Mouse (Mus musculus) liver, adult 2 months (tissue): ENCODE results near the gene Lgals3bp. TPM values are rescaled to one million over a fixed set of nuclear protein-coding genes. Genes with fewer than 3 reads are reported as not detected.

Experiments
- DNase-seq: peaks from one replicate; pipeline ENCODE4 v3.0.0-alpha.2; 2011; ENCODE audit warnings: low read depth, low spot score; ENCODE audit errors: extremely low read depth
- H3K27ac ChIP-seq: fragments of 200-500 bp; replicated peaks from 2 replicates; pipeline ENCODE4 v1.5.1; 2012; ENCODE audit warnings: low read depth, mild to moderate bottlenecking, control low read depth, inconsistent platforms, low read length; ENCODE audit not compliant: insufficient read depth
- H3K27me3 ChIP-seq: fragments of 200-500 bp; 2 replicates; pipeline ENCODE4 v1.6.1; 2012; ENCODE audit warnings: mild to moderate bottlenecking, moderate library complexity, low read length, inconsistent platforms; ENCODE audit not compliant: control insufficient read depth, insufficient read depth
- H3K36me3 ChIP-seq: fragments of 200-500 bp; 2 replicates; pipeline ENCODE4 v1.6.1; 2012; ENCODE audit warnings: low read length, inconsistent platforms; ENCODE audit not compliant: control insufficient read depth, insufficient read depth
- H3K4me1 ChIP-seq: fragments of 200-500 bp; 2 replicates; pipeline ENCODE4 v1.6.1; 2011; ENCODE audit warnings: low read length; ENCODE audit not compliant: control insufficient read depth, insufficient read depth
- H3K4me3 ChIP-seq: fragments of 200-500 bp; 2 replicates; pipeline ENCODE4 v1.5.1; 2011; ENCODE audit warnings: low read depth, mild to moderate bottlenecking, control low read depth, low read length, moderate library complexity; ENCODE audit not compliant: insufficient read depth
- H3K79me2 ChIP-seq: fragments of 200-500 bp; 2 replicates; pipeline ENCODE4 v1.6.1; 2012; ENCODE audit warnings: inconsistent platforms, mild to moderate bottlenecking, low read length, moderate library complexity; ENCODE audit not compliant: control insufficient read depth, insufficient read depth
- H3K9ac ChIP-seq: fragments of 200-500 bp; 2 replicates; pipeline ENCODE4 v1.6.1; 2012; ENCODE audit warnings: low read depth, mild to moderate bottlenecking, control low read depth, inconsistent platforms, low read length
- CTCF ChIP-seq: fragments of 200-500 bp; IDR thresholded peaks from 2 replicates; pipeline ENCODE4 v1.5.1; 2011; ENCODE audit warnings: low read depth, low read length, control low read depth
- POLR2A ChIP-seq: fragments of 200-500 bp; IDR thresholded peaks from 2 replicates; pipeline ENCODE4 v1.6.1; 2011; ENCODE audit warnings: low read length, control low read depth; ENCODE audit not compliant: insufficient read depth; ENCODE audit errors: extremely low read depth
- WGBS: fragments of 180-500 bp; shearing (Covaris S2); methylation state at CpG from one replicate; pipeline ENCODE4 v1.1.7; 2018; 5-methylcytosine and 5-hydroxymethylcytosine counted together
- polyA plus RNA-seq: library from polyadenylated mRNA; depleted of rRNA; stranded (reverse); fragments of >200 nt; gene quantifications from 2 replicates; pipeline ENCODE4 v1.2.3, GENCODE M21; 2012
- total RNA-seq: library from RNA; depleted of rRNA; stranded (reverse); fragments of >200 nt; gene quantifications from 2 replicates; pipeline ENCODE4 v1.2.3, GENCODE M21; 2014

Lgals3bp gene
- total and polyA plus RNA-seq, 2 experiments: 20.2 to 216 TPM

GRCm38 (mm10) chr11:118362971-118363518 lies 38.8 kb downstream of the Lgals3bp start:
- Histone ChIP-seq H3K9ac (peak overlapping the region; percentile 11; the same call in 1 of the 2 replicates), H3K4me3 (peak overlapping the region; percentile 10; the same call in 1 of the 2 replicates), H3K36me3 (no peaks in the 10 kb centered on the region), H3K79me2 (no peaks in the 10 kb centered on the region), H3K4me1 (no peaks in the 10 kb centered on the region), H3K27ac (peak overlapping the region; percentile 8; the same call in 1 of the 2 replicates), H3K27me3 (no peaks in the 10 kb centered on the region)
- no peak for DNase-seq
- TF ChIP-seq CTCF: no peak
- TF ChIP-seq POLR2A: no peak
- WGBS: 17% methylated on average over 8 of the region's 8 CpGs

- whole genome bisulfite sequencing: 79% methylated on average over 1 of the region's 1 CpGs
- no peak for TF ChIP-seq CTCF
- Histone ChIP-seq H3K27ac (no peak overlapping the region), H3K9ac (no peak overlapping the region), H3K4me1 (no peaks in the 10 kb centered on the region), H3K27me3 (no peaks in the 10 kb centered on the region), H3K36me3 (no peaks in the 10 kb centered on the region), H3K79me2 (no peaks in the 10 kb centered on the region), H3K4me3 (no peak overlapping the region)
- DNase-seq: no peak
Measured at GRCm38 (mm10) chr11:118362501-118362900, 39.4 kb downstream of the Lgals3bp start.

DNA sequence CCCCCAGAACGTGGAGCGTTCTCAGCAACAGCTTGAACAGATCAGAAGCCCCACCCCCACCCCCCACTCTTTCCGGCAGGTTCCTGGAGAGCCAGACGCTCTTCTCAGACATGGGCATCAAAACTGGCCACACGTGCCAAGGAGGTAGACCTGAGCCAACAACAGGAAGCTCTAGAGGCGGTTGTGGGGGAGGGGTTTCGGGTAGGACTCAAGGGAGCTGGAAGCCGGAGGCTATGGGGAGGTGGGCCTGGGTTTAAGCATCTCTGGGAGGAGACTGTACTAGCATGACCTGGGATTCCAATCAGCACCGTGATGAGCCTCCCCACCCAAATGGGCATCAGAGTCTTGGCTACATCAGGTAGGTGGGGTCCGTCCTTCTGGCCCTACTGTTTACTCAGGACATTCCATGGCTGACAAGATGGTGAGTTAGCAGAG lies 41.0 kb downstream of the Lgals3bp start:
- no peaks in the 10 kb centered on the region for H3K4me1 ChIP-seq
- no peaks in the 10 kb centered on the region for H3K36me3 ChIP-seq
- no peak overlapping the region for H3K9ac ChIP-seq
- no peak for DNase-seq
- no peak overlapping the region for H3K4me3 ChIP-seq
- no peaks in the 10 kb centered on the region; the same call in 1 of the 2 replicates for H3K27me3 ChIP-seq
- WGBS: 61% methylated on average over 10 of the region's 10 CpGs
- TF ChIP-seq POLR2A: no peak
- TF ChIP-seq CTCF: no peak
- no peaks in the 10 kb centered on the region for H3K79me2 ChIP-seq
- H3K27ac ChIP-seq: no peak overlapping the region

GRCm38 (mm10) chr11:118360491-118360890 lies 41.4 kb downstream of the Lgals3bp start:
- TF ChIP-seq POLR2A (no peak), CTCF (no peak)
- DNase-seq: no peak
- no peaks in the 10 kb centered on the region; the same call in 1 of the 2 replicates for H3K27me3 ChIP-seq

GRCm38 (mm10) chr11:118355640-118356039 lies 46.3 kb downstream of the Lgals3bp start, which contains the start of gene Timp2:
Timp2 (minus strand) TSS chr11:118355740.
- H3K79me2 ChIP-seq: no peaks in the 10 kb centered on the region
- 0 out of 2 replicates have a peak, but pooled peaks cover 2% of the 10 kb centered on the region for H3K4me1 ChIP-seq
- 51% methylated on average over 6 of the region's 6 CpGs for WGBS
- no peaks in the 10 kb centered on the region for H3K36me3 ChIP-seq
- peak within 1 kb of the TSS; percentile 46; the same call in 1 of the 2 replicates for H3K27ac ChIP-seq
- DNase-seq: no peak
- no peak for TF ChIP-seq POLR2A
- H3K9ac ChIP-seq: peak within 1 kb of the TSS; percentile 86
- H3K27me3 ChIP-seq: peaks cover 4% of the 10 kb centered on the region; the same call in 1 of the 2 replicates
- H3K4me3 ChIP-seq: peak within 1 kb of the TSS; percentile 64

More at GRCm38 (mm10) chr11:118360491-118360890, 41.4 kb downstream of the Lgals3bp start:
- Histone ChIP-seq H3K79me2 (no peaks in the 10 kb centered on the region), H3K4me3 (no peak overlapping the region), H3K27ac (no peak overlapping the region), H3K4me1 (no peaks in the 10 kb centered on the region), H3K36me3 (no peaks in the 10 kb centered on the region), H3K9ac (no peak overlapping the region)
- 65% methylated on average over 7 of the region's 7 CpGs for WGBS

- Histone ChIP-seq H3K4me1 (0 out of 2 replicates have a peak, but pooled peaks cover 2% of the 10 kb centered on the region), H3K4me3 (peak overlapping the region; percentile 64), H3K9ac (peak overlapping the region; percentile 86), H3K27me3 (peaks cover 4% of the 10 kb centered on the region; the same call in 1 of the 2 replicates), H3K36me3 (no peaks in the 10 kb centered on the region), H3K27ac (peak overlapping the region; percentile 46; the same call in 1 of the 2 replicates), H3K79me2 (no peaks in the 10 kb centered on the region)
- under 1% methylated on average over 42 of the region's 43 CpGs for WGBS
- 0 out of 2 replicates have a peak, but pooled peaks have one; percentile 37 for TF ChIP-seq POLR2A
- TF ChIP-seq CTCF: peak; percentile 51; the same call in 1 of the 2 replicates
- no peak for DNase-seq
Measured at GRCm38 (mm10) chr11:118355205-118355604, 46.7 kb downstream of the Lgals3bp start.
